Mouse (Mus musculus): ENCODE data around the gene Gm5148. TPM values are rescaled to one million over a fixed set of nuclear protein-coding genes. Genes with fewer than 3 reads are reported as not detected.

The Gm5148 gene
- total RNA-seq (2021): not detected

DNA sequence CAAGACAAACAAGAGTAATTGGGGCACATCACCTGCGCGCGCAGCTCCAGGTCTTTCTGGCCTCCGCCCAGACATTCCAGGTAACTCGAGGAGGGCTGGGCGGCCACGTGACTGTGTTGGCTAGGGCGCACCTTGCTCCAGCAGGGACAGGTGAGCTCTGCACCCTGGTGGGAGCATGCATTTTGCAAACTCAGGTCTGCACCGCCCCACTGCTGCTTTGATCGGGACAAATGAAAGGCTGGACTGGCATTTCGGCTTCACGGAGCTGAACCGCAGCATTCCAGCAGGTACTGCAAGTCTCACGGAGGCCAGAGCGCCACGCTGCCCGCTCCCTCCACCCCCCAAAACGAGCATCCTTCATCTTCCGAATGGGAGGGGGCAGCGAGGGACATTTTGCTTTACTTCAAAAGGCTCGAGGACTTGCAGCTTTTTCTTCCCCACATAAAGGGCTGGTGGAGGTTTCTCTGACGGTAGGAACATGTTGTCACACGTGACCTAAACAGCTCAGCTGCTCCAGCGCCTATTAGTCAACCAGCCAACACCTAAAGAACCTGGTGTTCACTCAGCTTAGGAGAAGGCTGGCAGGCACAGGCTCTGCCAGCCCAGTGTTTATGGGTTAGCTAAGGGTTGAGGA, at the start of gene Gm5148:
Gm5148 (minus strand) TSS at position 320 of the 634 bp plus-strand sequence.
- intact Hi-C loops (cut with DNase I): no loop called here
- DNase-seq (ENCODE audit: low spot score): no peak

DNA sequence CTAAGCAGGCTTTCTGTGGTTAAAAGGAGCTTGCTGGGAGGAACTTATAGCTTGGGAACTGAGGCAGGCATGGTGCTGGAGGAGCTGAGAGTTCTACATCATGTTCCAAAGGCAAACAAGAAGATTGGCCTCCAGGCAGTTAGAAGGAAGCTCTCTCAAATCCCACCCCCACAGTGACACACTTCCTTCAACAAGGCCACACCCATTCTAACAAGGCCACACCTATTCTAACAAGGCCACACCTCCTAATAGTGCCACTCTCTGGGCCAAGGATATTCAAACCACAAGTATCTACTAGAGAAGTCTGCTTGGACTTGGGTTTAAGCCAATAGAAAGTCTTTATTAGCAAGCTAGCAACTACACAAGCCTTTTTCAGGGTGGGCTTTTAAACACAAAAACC, 46.7 kb upstream of the Gm5148 start:
- intact Hi-C loops (cut with DNase I): loop anchor here (2.0 kb wide), 1 partner anchor 62 kb away; no protein-coding TSS in a partner anchor
- no peak for DNase-seq (ENCODE audit: low spot score)

DNA sequence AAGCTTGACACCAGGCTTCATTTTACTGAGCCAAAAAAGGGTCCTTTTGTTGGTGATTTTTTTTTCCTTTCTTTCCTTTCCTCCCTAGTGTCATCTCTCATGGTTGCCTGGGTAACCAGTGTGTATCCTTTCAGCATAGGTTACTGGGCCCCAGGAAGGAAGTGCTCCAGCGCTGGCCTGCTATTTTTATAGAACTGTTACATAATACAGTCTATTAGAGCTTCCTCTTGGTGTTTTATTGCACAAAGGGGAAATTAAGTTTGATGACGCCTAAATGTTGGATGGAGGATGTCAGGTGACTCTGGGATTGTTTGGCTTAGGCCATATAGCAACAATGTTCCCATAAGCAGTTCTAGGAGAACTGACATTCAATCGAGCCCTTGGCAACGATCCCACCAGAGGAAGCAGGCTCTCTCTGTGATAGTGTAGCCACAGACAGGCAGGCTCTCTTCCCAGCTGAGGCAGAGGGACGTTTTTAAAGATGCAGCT, 45.0 kb upstream of the Gm5148 start:
- intact Hi-C loops (cut with DNase I): loop anchor here (1.0 to 10.0 kb wide), 6 partner anchors 10 to 405 kb away; no protein-coding TSS in a partner anchor
- peak; percentile 61 for DNase-seq (ENCODE audit: low spot score)

DNA sequence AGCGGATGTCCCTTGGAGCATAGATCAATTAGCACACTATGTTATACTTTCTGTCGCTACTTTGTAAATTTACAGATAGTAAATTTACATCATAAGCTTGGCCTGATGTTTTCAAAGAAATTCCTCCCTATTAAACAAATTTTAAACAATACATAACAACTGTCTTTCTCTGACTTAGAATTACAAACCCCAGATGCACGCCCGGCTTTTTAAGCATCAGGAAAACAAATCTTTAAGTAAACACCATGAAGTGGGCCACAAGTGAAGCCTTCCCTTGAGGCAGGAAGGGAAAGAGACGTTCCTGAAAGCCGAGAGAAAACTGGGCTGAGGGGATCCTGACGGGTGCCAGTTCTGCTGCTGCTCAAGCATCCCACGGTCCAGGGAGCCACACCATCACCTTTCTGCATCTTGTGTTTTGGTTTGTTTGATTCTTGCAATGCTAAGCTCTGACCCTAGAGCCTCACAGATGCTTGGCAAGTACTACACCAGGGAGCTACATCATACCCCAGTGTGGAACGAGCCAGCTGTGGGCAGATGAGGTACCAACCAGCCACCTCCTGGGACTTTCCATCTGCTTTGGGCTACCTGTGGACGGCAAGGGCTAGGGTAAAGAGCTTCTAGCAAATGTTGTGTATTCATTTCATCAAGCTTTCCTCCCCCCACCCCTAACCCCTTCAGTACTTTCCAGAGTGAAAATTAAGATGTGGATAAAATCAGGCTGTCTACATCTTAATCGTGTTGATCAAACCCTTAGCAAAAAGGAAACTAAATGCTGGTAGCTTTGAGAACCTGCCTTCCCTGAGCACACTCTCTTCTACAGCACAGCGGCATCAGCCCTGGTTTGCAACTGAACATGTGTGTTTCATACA, 43.1 kb upstream of the Gm5148 start:
- DNase-seq (ENCODE audit: low spot score): no peak
- intact Hi-C loops (cut with DNase I): loop anchor here (5.0 to 10.0 kb wide), 5 partner anchors 170 to 407 kb away; no protein-coding TSS in a partner anchor

DNA sequence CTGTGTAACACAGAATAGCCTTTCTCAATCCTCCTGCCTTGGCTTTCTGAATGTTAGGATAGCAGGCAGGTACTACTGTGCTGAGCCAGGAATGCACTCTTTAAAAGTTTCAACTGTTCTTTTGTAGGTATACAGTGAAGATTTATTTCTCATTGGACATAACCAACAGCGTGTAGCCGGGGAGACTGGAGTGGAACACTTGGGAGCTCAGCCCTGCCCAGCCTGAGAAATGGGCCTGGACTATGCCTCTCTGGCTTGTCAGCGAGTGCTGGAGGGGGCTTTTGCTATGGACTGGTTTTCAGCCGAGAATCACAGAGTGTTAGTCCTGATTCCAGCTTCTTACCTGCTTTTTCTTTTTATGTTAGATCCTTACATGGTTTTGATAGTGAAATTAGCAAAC, 42.3 kb upstream of the Gm5148 start:
- intact Hi-C loops (cut with DNase I): loop anchor here (5.0 to 10.0 kb wide), 5 partner anchors 171 to 408 kb away; no protein-coding TSS in a partner anchor
- DNase-seq (ENCODE audit: low spot score): no peak

DNA sequence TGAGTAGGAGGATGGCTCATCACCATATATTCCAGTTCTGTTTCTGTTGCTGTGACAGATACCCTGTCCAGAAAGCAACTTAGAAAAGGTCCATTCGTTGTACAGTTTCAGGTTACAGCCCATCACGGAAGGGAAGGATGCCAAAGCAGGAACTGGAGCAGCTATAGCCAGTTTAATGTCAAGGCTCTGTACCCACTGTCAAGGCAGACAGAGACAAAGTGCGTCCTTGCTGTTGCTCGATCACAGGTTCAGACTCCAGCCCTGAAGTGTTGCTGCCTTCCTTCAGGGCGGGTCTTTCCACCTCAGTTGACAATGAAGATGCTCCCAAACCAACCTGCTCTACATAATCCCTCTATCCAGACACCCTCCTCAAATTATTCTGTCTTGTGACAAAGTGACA, 41.7 kb upstream of the Gm5148 start:
- intact Hi-C loops (cut with DNase I): loop anchor here (5.0 to 10.0 kb wide), 5 partner anchors 171 to 409 kb away; no protein-coding TSS in a partner anchor
- DNase-seq (ENCODE audit: low spot score): no peak

DNA sequence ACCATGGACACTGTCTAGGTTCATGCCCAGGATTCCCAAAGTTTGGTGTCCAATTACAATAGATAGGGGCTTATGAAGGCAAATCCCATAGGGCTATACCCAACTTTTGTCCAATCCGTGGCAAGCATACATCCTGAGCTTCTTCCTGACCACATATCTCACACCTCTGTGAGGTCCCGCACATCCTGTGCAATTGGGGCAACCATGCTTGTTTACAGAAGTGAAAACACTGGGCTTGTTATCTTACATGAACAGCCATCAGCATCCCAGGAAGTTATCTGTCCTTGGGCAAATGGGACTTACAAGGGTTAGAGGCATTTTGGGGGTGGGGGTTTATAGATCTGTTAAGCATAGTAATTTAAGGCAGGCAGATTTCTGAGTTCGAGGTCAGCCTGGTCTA, 41.0 kb upstream of the Gm5148 start:
- intact Hi-C loops (cut with DNase I): loop anchor here (5.0 to 10.0 kb wide), 5 partner anchors 172 to 410 kb away; no protein-coding TSS in a partner anchor
- DNase-seq (ENCODE audit: low spot score): no peak

DNA sequence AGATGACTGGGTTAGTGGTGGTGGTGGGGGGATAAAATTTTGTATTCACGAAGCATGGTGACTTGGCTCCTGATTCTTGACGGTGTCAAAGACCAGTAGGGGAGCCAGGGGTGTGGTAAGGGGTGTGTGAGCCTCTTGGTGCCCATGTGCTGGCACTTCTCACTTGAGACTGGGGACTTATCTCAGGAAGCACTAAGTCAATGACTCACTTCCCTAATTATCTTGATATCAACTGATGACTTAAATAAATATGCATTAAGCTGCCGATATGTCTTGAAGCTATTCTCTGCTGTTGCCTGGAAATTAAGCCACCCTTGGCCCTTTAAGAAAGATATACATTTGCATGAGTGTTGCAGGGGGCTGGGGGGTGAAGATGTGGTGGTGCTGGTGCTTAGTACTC, 38.0 kb upstream of the Gm5148 start:
- no peak for DNase-seq (ENCODE audit: low spot score)
- intact Hi-C loops (cut with DNase I): loop anchor here (10.0 kb wide), 3 partner anchors 288 to 412 kb away; no protein-coding TSS in a partner anchor

DNA sequence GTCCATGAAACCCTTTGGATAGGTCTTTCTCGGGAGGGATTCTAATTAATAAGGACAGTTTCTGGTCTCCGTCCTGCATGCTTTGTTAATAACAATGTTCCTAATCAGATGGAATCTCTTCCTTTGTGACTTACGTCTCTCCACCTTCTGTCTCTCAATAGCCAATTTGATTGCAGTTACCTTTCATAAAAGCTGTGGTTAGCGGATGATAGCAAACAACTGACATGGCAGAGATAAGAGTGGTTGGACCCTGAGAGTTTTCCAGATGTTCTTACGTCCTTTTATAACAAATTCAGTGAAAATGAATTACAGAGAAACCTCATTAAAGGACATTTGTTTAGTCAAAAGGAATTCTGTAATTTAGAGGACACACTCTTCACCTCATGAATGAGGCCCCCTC, 37.5 kb upstream of the Gm5148 start:
- DNase-seq (ENCODE audit: low spot score): no peak
- intact Hi-C loops (cut with DNase I): loop anchor here (10.0 kb wide), 3 partner anchors 287 to 413 kb away; no protein-coding TSS in a partner anchor

DNA sequence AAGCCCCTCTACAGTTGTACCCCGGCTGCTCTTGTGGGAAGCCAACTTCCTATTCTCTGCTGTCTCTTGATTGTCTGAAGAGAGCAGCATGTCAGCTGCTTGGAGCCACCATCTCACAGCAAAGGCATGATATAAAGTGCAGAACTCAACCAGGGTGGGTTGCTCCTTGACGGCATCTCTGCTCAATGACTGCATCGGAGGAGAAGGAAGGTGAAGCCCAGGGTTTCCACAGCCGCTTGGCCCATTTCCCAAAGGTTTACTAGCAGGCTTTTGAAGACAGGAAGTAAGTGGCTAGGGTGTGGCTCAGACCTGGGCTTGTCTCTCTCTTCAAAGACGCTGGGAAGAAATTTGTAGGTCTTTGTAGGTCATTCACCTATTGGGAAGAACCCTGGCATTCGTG, 36.6 kb upstream of the Gm5148 start:
- peak; percentile 23 for DNase-seq (ENCODE audit: low spot score)

DNA sequence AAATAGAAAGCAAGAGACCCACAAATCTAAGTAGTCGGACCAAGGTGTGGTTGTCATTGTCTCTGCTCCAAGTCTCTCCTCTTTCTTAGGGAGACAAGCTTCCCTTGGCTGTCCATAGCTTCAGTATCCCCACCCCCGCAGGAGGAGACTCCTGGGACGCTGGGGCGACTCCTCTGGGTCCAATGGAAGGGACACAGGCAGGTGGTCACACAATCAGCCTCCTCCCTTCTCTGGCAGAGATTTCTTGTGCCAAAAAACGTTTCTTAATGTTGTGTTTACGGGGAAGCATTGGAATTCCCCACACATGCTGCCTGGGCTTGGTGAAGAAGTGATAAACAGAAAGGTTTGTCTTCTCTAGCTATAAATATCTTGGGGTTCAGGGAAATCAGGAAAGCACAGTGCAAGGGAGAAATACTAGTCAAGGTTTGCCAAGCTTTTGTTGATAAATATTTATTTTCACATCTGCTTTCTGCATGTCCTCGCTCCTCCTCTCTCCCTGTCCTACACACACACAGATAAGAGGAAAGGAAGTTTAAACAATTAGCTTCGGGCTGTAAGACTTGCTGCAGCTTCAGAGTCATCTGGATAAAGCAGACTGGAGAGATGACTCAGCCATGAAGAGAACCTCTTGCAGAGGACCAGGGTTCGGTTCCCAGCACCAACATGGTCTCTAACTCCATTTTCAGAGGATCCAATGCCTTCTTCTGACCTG, 34.5 kb upstream of the Gm5148 start:
- intact Hi-C loops (cut with DNase I): loop anchor here (1.0 to 5.0 kb wide), 3 partner anchors 11 to 171 kb away; no protein-coding TSS in a partner anchor

More for the DNA sequence above, 36.6 kb upstream of the Gm5148 start:
- intact Hi-C loops (cut with DNase I): loop anchor here (10.0 kb wide), 3 partner anchors 286 to 414 kb away; no protein-coding TSS in a partner anchor

DNA sequence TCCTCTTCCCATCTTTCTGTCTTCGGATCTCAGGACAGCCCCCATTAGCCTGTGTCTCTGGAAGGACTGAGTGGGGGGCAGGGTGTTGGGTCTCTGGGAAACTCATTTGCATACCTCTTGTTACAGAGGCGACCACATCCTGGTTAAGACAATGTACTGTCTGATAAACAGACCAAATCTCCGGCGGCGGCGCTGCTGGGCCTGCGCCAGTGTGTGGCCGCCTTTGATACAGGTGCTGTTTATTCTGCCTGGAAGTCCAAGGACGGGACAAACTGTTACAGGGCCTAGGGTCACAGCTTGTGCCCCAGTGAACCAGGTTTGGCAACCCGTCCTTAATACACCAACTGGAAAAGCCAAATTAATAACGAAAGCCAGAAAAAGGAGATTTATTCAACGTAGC, 33.8 kb upstream of the Gm5148 start:
- intact Hi-C loops (cut with DNase I): loop anchor here (2.0 to 5.0 kb wide), 2 partner anchors 117 to 171 kb away; no protein-coding TSS in a partner anchor
- peak; percentile 70 for DNase-seq (ENCODE audit: low spot score)

More for the DNA sequence above, 34.5 kb upstream of the Gm5148 start:
- peak; percentile 60 for DNase-seq (ENCODE audit: low spot score)

DNA sequence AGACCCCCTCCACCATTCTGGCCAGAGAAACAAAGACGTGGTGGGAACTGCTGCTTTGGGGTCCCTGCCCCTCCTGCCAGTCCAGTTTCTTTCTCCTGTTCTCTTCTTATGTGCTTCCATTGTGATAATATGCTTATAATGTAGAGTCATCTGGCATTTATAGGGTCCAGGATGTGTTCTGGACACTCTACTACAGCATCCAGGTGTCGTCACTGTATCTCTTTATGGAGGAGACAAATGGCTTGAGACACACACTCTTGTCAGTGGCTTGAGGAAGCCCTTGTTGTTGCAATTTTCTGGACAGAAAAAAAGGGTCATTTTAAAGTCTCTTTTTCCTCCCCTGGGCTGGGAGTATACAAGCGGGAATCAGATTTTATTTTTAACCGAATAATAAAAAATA, 33.3 kb upstream of the Gm5148 start:
- intact Hi-C loops (cut with DNase I): loop anchor here (2.0 to 5.0 kb wide), 2 partner anchors 117 to 170 kb away; no protein-coding TSS in a partner anchor
- no peak for DNase-seq (ENCODE audit: low spot score)

DNA sequence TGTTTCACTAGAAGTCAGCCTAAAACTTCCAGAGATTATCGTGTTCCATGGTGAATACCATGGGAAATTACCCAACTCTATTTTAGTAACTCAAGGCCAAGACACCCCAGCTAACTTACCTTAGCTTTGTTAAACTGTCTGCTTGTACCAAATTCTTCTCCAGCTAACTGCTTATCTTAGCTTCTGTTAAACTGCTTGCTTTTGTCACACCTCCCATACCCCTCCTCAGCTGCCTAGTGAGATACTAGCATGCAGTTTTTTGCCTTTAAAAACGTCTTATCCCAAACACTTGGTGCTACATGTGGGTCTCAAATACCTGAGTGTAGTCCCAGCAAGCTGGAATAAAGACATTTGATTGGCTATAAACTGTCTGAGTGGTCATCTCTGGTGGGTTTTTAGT, 31.7 kb upstream of the Gm5148 start:
- intact Hi-C loops (cut with DNase I): loop anchor here (5.0 kb wide), 1 partner anchor 169 kb away; no protein-coding TSS in a partner anchor
- no peak for DNase-seq (ENCODE audit: low spot score)

DNA sequence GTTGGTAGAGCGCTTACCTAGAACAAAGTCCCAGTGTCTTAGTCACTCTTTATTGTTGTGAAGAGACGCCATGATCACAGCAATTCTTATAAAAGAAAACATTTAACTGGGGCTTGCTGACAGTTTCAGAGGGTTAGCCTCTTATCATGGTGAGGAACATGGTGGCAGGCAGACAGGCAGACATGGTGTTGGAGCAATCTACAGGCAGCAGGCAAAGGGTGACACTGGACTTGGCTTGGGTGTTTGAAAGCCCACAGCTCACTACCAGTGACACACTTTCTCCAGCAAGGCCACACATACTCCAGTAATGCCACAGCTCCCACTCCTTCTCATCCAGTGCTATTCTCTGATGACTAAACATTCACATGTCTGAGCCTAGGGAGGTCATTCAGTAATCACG, 30.3 kb upstream of the Gm5148 start:
- intact Hi-C loops (cut with DNase I): loop anchor here (5.0 kb wide), 2 partner anchors 47 to 167 kb away; no protein-coding TSS in a partner anchor
- DNase-seq (ENCODE audit: low spot score): no peak

DNA sequence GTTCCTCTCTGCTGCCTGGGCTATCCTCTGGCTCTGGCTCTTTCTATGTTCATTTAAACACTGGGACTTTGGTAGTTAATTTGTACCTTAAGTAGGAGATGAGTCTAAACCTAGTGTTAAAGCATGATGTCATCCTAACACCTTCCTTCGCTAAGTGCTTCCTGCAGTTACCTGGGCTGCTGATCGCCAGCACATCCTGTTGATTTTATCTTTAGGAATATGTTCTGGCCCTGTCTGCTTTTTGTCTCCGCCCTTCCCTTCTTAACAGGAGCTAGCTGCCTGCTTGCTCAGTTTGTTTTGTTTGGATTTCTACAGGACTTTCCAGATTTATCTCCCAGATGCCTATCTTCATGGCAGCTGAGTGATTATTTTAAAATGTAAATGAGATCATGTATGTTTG, 28.9 kb upstream of the Gm5148 start:
- intact Hi-C loops (cut with DNase I): loop anchor here (5.0 kb wide), 1 partner anchor 46 kb away; no protein-coding TSS in a partner anchor
- DNase-seq (ENCODE audit: low spot score): no peak

DNA sequence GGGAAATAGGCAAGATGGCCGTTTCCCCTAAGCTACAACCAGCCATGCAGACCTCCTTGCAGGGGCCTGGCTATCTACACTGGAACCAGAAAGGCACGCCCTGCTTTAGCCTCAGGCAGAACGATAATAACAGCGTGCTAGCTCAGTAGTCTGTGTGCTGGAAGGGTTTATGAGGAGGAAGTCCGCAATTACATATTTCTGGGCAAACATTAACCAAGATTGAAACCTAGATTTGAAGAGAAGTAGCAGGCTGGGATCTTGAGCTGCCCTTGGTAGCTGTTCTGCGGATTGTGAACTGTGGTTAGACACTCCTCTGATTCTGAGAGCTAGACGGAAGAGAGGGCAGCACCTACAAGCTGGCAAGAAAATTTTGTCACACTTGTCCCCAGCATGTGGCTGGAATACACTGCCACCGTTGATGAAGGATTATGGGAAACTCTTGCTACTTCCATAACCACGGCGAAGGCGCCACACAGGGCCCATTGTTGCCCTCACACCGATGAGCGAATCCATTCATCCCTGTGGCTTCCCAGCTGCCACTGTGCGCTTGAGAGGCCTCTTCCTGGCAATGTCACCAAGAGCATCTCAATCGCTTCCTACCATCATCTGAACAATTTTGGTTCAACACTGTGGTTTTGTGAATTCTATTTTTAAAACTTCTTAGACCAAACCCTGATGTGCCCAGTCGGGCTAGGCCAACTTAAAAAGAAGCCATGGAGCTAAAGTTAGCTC, 23.9 kb upstream of the Gm5148 start:
- intact Hi-C loops (cut with DNase I): no loop called here
- DNase-seq (ENCODE audit: low spot score): no peak

DNA sequence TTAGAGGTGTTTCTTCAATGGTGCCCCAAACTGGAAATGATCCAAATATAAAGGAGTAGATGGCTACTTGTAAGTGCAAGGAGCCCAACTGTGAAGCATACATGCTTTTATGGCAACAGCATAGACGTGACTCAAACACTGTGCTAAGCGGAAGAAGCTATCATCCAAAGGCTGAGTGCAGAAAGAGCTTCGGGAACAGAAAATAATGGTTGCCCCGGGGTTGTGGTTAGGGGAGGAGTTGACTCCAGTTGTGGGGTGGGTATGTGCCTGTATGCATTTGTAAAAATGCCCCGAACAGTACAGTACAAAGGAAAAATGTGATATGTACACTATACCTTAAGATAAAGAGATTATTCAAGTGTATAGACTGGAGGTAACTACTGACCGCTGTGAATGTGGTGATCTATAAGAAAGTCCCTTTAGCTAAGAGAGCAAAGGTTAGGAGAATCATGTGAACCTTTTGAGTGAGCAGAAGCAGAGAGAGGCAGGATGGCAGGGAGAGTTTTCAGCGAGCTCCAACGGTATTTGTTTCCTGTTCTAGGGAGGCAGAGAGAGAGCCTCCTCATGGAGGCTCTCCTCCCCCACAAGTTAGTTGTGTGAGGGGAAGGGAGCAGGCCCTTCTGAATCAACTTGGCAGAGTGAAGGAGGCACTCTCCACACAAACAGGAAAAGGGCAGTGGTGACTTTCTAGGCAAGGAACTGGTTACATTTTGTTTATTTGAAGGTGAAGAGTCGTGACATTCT, 23.1 kb upstream of the Gm5148 start:
- intact Hi-C loops (cut with DNase I): no loop called here
- DNase-seq (ENCODE audit: low spot score): no peak

Measured in heart, postnatal 25 days (tissue).